Mouse (Mus musculus) urinary bladder, postnatal 14 days (tissue): ENCODE measurements at regions not wholly inside any gene's neighbourhood (a gene's known extent, or its start where the extent isn't known, plus 50 kb on each side); places are given as distances from the start of the nearest gene placed in this dataset.

Source experiments
- DNase-seq: peaks from one replicate; pipeline ENCODE4 v3.0.0; 2021; ENCODE audit warnings: low spot score

DNA sequence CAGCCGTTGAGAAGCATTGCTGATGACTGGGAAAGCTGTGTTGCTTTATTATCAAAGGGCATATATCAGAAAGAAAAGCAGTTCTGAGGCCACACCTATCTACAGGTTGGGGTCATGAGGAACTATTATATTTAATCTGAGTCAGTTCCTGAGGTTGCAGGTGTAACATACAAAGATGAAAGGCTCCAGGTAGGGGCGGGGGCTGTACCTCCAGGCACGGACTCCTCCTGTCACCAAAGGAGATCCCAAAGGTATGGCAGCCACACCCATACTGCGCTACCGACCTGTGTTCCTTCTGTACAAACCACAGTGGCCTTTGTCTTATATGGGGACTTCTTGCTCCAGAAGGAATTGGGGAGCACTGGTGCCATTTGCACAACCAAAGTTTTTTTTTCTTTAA, 149.4 kb upstream of the Klf3 start:
- DNase-seq: no peak

DNA sequence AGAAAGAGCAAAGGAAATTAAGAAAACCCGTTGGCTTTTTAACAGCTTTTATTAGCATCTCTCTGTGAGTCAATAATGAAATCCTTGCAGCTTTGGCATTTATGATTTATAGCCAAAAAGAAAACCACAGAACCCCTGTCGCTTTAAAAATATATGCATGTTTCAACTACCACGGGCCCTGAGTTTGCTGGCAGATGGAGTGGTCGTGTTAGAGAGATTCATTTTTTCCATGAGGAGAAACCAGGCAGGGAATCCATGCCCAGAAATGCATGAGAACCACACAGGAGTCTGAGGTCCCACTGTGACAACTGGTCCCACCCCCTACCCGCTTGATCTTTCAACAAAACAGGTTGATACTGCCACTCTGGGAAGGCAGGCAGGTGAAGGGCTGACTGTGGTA, 147.9 kb upstream of the Klf3 start:
- DNase-seq: no peak

DNA sequence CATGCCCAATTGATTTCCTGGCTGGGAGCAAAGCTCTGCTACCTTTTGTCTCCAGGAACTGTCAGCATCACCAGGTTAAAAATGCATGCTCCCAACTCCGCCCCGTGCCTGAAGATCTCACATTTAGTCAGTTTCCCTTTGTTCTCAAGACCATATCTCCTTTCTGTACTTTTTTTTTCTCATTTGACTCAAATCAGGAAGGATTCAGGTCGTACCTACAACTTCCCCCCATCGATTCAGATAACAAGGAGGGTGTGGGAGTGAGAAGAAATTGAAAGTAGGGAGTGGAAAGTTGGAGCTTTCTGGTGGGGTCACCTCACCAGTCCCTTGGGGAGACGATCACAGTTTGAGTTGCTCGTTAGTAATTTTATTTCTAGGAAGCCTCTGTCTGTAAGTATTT, 141.2 kb upstream of the Klf3 start:
- DNase-seq: no peak

DNA sequence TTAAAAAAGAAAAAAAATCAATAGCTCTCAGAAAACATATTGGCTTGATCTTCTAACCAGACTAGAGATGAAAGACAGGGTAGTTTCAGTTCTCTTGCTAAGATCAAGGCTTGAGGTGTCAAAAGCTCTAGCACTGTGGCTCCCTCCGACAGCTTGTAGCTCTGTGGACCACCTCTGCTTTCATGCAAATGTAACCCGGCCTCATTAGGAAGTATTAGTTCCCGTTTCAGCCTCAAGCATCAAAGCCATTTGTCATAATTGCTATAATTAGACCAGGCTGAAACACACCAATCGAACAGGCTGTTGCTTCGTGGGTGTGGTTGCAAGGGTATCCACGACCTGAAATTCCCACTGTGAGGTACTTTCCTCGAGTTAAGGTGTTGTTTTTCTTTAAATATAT, 140.7 kb upstream of the Klf3 start:
- no peak for DNase-seq

DNA sequence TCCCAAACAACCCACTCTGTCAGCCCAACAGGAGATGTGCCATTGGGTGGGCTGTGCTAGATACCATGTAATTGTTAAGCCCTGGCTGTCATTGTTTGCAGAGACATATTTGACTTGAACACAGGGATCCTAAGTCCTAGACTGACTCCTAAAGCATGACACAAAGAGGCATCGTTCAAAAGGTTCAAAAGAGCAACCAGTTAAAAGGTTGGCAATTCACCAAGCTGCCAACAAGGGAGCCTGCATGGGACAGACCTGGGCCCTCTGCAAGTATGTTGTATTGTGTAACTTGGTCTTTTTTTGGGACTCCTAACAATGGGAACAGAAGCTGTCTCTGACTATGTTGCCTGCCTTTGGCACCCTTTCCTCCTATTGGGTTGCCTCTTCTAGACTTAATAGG, 139.4 kb upstream of the Klf3 start:
- DNase-seq: no peak

DNA sequence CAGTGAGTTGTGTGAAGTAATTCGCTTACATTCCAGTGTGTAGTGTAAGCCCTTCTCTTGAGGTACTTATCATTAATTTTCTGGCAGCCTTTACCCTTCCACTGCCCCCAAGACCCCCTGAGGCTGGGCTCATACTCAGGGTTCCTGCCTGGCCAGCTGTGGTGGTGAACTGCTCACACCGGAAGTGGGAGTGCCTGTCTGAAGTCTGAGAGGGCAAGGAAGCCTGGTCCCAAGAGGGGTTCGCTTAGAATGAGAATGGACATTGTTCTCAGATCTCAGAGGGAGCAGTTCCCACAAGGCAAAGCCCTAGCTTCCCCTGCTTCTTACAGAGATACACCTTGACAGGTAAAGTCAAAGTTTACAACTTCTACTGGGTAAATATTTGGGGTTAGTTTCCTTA, 138.1 kb upstream of the Klf3 start:
- no peak for DNase-seq

DNA sequence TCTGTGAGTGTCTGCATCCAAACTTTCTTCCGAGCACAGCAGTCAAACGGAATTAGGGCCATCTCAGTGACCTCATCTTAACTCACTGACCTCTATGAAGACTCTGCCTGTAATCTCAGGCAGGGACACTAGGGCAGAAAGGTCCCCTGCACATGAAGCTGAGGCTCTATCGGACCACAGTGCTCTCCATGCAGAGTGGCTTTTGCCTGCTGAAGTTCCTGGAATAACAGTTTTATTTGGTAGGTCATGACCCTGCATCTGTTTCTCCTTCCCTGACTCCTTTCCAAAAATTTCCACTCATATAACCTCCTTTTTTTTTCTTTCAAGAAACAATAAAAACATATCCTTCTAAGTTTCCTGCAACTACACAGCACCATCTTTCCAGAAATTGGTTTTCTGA, 136.9 kb upstream of the Klf3 start:
- DNase-seq: no peak

DNA sequence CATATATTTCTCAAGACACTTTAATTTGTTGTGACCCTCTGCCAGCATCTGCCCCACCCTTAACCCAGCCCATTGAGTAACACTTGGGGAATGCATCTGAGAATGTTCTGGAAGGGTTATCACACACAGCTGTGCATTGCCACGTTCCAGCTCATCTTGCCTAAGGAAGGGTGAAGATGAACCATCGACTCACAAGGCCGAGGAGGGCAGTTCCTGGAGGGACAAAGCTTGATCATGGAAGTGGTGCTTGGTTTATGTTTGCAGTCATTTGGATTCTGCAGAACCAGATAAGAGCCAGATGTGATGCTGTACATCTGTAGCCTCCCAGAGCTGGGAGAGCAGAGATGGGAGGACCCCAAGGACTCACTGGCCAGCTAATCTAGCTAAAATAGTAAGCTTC, 136.1 kb upstream of the Klf3 start:
- DNase-seq: peak; percentile 28

DNA sequence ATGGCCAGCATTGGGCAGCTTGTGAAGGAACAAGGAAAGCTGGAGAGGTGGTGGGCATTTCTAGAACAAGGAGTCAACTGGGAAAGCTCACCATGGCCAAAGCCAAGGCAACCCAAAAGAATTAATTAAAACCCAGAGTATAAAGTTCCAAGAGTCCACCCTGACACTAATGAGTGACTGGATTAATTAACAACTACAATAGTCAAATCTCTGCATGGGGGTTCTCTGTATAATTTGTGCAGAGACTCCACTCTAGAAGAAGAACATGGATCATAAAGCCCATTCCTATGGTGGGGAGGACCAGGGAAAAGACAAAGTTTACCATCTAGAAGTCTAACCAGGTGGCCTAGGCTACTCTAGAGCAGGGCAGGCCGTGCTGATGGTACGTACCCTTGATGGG, 129.3 kb upstream of the Klf3 start:
- no peak for DNase-seq

DNA sequence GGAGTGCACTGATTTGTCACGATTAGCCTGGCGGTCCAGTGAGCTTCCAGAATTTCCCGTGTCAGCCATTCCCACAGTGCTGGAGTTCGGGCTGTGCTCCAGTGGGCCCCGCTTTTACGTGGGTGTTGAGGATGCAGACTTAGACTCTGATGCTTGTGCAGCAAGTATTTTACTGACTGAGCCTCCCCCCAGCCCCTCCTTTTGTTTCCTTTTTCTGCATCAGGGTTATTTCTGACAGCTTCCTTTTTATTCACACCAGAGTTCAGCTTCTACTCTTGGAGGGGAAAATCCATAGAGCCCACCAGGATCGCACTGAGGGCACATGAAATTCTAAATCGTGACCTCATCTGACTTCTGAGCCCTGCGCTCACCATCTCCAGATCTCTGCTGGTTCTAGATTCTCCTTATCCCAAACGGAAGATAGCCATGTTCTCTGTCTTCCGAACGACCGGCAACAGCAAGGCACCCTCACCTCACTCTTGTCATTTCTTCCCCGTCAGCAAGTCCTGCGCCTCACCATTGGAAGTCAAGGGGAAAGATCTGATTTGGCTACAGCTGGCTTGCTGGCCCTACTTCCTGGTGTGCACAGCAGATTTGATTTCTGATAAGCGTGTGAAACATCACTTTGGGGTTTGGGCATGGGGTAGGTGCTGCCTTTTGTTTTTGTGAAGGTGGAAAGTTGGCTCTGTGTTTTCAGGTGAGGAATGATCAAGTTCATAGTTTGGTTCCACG, 126.8 kb upstream of the Klf3 start:
- DNase-seq: no peak

DNA sequence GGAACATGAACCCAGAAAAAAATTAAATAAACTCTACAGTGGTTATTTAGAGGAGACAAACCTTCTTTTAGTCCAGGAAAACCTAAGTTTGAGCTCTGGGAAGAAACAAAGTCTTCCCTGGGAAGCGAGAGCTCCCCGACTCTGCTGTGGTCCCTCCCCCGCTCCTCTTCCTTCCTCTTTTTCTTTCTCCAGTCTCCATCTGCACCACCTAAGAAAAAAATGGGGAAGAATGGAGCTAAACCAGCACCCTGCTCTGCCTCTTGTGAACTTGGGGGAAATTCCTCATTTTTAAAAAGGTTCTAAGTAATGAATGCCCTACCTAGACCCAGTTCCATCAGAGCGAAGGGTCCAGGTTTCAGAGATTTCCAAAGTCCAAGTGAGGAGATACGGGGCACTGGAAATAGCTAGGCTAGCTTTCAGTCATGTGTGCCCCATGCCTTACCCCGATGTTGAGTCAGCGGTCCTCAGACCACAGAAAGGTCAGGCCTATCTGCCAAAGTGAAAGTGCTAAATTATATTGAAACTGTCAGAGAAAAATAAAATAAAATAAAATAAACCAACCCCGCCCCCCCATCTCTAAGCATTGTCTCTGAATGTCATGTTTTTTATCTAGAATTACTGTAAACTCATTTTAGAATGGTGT, 126.1 kb upstream of the Klf3 start:
- DNase-seq: no peak

DNA sequence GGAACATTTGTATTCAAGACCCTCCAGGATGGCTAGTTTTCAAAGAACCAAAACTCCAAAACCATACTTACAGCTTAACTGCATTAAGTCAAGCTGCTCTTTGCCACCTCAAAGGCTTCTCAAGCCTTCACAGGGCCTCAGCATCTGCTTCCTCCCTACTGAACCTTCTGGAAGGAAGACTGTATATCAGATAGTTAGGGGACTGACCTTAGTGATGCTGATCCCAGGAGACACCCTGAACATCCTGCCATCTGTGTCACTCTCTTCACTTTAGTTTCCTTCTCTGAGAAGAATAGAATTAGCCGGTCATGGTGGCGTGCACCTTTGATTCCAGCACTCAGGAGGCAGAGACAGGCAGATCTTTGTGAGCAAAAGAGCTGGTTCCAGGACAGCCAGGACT, 124.5 kb upstream of the Klf3 start:
- DNase-seq: no peak

DNA sequence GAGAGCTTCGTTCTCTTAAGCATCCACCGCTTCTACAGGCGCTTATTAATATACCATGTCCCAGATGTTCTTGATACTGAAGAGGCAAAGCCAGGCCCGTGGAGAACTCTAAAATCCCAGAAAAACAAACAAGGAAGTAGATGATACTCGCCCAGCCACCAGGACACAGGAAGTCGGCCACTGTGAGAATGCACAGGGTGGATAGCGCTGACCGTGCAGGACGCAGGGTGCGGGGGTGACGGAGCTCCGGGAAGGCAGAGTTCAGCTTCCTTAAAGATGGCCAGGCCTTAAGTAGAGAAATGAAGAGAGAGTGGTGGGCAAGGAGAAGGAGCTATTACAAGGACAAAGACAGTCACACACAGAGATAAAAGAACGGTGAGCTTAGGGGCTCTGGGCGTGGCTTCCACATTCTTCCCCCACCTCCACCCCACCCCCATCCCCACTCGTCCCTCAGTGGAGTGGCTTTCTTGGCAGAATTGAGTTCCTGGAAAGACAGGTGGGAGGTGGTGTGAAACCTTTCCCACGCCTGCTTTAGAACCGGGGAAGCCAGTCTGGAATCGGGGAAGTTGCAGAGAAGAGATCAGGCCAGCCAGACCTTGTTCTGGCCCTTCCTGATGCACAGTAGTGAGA, 123.1 kb upstream of the Klf3 start:
- no peak for DNase-seq

DNA sequence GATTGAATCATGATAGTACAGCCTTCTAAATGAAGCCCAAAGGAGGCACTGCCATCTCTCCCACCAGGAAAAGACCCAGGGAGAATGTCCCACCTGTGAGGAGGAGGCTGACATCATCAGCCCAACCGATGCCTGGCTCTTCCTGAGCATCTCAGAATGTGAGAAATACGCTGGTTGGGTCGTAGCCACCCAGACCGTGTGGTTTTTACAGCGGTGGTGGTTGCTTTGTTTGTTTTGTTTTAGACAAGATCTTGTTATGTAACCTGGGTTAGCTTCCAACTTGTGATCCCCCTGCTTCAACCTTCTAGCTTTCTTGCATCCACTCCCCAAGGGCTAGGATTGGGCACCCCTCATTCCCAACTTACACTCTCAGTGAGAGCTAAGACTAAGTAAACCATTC, 122.0 kb upstream of the Klf3 start:
- no peak for DNase-seq

DNA sequence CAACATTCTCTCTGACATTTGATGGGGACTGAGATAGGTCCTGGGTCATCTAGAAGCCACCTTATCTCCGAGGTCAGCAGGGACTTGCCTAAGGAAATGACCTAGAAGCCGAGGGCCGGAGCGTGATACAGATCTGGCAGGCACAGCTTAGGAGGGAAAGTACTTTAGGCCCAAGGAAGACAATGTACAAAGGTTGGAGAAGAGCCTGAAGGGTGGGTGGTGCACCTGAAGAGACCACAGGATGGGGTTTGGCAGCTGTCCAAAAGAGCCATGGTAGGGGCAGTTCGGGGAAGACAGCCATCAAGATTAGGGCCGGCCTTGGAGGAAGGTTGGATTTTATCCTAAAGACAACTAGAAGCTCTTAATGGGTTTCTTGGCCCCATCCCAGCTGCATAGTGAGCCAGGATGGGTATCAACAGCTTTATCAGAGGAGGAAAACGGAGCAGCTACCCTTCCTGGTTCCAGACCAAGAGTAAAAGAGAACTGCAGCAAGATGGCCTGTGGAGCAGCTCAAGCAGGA, 120.8 kb upstream of the Klf3 start:
- DNase-seq: peak; percentile 64

DNA sequence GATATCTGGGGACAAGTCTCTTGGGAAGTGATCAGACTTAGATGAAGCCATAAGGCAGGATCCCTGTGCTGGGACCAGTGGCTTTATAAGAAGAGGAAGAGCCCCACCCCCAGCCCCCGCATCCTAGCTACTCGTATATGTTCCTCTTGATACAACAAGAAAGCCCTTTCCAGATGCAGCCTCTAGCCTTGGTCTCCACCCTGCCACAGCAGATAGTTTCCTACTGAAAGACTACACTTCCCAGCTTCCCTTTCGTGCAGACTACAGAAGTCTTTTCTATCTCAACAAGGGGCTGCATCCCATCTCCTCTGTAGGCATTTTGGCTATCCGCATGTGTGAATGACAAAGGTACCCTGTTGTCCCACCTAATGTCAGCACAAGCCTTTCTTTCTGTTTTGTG, 119.8 kb upstream of the Klf3 start:
- no peak for DNase-seq

DNA sequence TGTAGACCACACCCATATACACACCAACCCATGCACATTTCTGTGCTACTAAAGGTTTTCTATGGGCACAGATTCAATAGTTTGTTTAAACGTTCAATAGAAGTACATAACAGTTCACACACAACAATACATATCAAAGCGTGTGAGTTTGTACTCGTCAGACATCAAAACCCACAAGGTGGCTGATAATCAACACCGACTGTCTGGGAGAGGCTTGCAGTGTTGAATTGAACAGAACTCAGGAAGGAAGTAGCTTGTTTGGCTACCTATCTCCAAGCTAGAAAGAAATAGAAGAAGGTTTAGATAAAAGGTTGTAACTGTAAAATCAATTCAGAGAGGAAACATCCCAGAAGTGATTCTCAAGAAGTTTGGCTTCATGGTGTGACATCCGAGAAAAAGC, 118.9 kb upstream of the Klf3 start:
- no peak for DNase-seq

DNA sequence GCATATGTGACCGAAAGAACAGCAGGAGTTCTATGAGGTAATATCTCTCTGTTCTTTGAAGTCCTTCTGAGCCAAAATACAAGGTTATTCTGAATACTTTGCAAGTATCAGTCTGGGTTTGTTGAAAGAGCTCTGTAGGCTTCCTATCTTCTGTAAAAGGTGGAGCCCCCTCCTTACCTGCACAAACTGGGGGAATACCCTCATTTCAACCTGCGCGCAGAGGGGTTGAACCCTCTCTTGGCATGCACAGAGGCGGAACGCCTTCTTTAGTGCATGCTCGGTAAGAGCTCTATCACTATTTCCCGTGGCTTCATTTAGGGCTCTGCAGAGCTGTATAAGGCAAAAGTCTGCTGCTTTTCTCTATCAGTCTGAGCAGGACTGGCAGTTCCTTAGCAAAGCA, 113.0 kb upstream of the Klf3 start:
- DNase-seq: no peak

DNA sequence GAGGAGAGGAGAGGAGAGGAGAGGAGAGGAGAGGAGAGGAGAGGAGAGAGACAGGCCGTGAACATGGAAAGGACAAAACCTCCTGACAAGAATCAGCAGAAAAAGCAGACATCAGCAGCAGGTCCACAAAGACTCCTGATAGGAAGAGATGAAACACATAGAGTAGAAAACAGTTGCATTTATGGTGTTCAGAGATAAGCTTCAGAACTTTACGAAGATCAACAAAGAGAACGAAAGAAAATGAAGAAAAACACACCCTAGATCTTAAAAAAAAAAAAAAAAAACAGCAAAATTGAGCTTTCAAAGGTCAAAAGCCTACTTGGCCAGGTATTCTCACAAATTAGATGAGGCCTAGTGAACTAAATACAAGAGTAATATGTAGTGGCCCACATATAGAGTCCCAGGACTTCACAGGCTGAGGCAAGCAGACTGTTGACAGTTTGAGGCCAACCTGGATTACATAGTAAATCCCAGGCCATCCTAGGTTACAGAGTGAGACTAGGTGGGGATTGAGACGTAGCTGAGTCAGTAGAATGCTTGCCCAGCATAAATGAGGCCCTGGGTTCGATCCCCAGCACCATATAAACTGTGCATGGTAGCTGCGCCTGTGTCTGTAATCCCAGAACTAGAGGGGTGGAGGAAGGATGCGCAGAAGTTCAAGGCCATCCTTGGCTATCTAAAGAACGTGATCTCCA, 111.6 kb upstream of the Klf3 start:
- no peak for DNase-seq

DNA sequence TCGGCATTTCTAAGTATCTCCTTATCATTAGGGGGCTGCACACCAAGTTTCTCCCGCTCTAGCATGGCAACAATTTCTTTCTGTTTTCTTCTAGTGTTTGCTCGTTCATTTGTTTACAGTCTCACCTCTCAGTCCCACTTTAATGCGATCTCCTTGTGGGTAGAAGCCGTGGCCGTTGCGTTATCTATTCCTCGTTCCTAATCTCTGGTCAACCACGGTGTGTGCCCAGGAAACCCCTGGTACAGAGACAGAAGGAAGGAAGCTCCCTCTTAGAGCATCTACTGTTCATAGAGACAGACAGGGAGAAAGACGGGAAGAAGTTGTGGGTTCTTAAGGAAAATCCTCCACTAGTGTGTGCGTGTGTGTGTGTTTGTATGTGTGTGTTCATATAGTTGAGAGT, 110.9 kb upstream of the Klf3 start:
- no peak for DNase-seq

DNA sequence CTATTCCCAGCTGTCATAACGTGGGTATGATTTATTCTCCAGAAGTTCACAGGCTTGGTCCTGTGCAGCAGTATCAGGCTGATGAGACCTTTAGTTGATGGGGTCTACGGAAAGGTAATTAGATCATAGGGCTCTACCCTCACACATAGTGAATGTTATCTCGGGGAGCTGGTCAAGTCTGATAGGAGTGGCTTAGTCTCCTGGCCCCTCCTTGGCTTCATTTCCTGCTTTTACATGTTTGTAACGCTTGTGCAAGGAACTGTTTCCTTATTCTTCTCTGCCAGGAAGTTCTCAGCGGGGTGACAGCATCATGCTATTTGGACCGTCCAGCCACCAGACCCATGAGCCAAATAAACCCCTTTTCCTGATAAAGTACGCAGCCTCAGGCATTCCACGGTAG, 109.6 kb upstream of the Klf3 start:
- DNase-seq: no peak

DNA sequence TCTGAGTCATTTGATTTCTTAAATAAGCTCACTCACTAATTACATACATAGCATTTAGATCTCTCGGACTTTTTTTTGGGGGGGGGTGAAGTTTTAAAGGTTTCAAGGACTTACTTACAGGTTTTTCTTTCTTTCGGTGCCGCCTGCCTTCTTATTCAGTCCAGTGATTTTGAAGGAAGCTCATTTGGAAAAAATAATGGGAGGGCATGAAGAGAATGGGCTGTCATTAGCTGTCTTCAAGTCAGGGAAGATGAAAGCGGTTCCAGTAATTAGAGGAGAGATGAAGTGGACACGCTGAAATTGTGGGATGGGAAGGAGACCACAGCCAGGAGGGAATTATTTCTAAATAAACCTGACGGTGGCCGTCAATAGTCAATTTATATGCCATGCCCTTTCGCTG, 108.6 kb upstream of the Klf3 start:
- DNase-seq: no peak

DNA sequence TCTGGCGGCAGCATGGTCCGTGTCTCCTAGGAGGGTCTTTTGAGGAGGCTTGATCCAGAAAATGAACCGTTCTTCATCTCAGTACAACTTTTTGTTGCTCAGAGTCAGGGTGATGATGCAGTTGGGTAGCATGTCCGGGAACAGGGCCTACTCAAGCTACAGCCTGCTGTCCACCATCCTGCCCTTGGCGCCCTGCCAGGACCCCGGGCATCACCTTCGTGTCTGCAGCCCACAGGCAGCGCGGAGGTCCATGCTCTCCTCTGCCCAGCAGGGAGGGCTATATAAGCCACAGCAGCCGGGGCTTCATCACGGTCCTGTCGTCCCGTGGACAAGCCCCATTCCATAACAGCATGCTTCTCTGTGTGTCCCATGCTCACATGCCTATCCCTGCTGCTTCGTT, 107.1 kb upstream of the Klf3 start:
- DNase-seq: no peak
